Mouse (Mus musculus): Measurements from ENCODE around the gene Gm20388.
"Not testable (repeated sequence)": the region's sequence is repeated elsewhere in the genome, so short reads cannot be mapped to it uniquely, and the experiment has no call there.

GRCm38 (mm10) chr8:121444521-121444920 lies 1533.9 kb downstream of the Gm20388 start:
- not testable (repeated sequence) for TF ChIP-seq CTCF (IDR thresholded peaks at IDR 0.05; ENCODE audit: low read depth); EP300 (optimal IDR thresholded peaks at IDR 0.05)
